Mouse (Mus musculus) right cerebral cortex, postnatal 4 days (tissue): ENCODE measurements around the gene Rasip1.
A peak's percentile ranks its signal among the peaks of the same experiment; 100 is the strongest.

Source experiments
- DNase-seq: peaks from one replicate; pipeline ENCODE4 v3.0.0-alpha.2; 2022

Gene Rasip1

GRCm38 (mm10) chr7:45627261-45627660, at the start of gene Rasip1:
TSS of gene Rasip1 (plus strand) at chr7:45627488.
- DNase-seq, result no peak

- DNase-seq, result no peak
Observed at GRCm38 (mm10) chr7:45585923-45586322, 41.4 kb upstream of the Rasip1 start.

GRCm38 (mm10) chr7:45587631-45588592, 39.4 kb upstream of the Rasip1 start:
- DNase-seq, result no peak

GRCm38 (mm10) chr7:45589173-45589572, 38.1 kb upstream of the Rasip1 start:
- DNase-seq, result peak; percentile 92

GRCm38 (mm10) chr7:45589898-45590297, 37.4 kb upstream of the Rasip1 start:
- DNase-seq, result no peak

GRCm38 (mm10) chr7:45590874-45591273, 36.4 kb upstream of the Rasip1 start:
- DNase-seq, result no peak

- DNase-seq, result no peak
Observed at GRCm38 (mm10) chr7:45591880-45592279, 35.4 kb upstream of the Rasip1 start.

- DNase-seq, result peak; percentile 76
Observed at GRCm38 (mm10) chr7:45593118-45593815, 34.0 kb upstream of the Rasip1 start.

GRCm38 (mm10) chr7:45595176-45595575, 32.1 kb upstream of the Rasip1 start:
- DNase-seq, result no peak

- DNase-seq, result no peak
Observed at GRCm38 (mm10) chr7:45596107-45596506, 31.2 kb upstream of the Rasip1 start.

- DNase-seq, result no peak
Observed at GRCm38 (mm10) chr7:45597013-45597412, 30.3 kb upstream of the Rasip1 start.

- DNase-seq, result no peak
Observed at GRCm38 (mm10) chr7:45597527-45597926, 29.8 kb upstream of the Rasip1 start.

GRCm38 (mm10) chr7:45598960-45599879, 28.1 kb upstream of the Rasip1 start:
- no peak for DNase-seq

- no peak for DNase-seq
Observed at GRCm38 (mm10) chr7:45605704-45606289, 21.5 kb upstream of the Rasip1 start.

- DNase-seq, result no peak
Observed at GRCm38 (mm10) chr7:45609511-45609910, 17.8 kb upstream of the Rasip1 start.

GRCm38 (mm10) chr7:45616277-45616676, 11.0 kb upstream of the Rasip1 start:
- DNase-seq, result no peak

GRCm38 (mm10) chr7:45617042-45617695, 10.1 kb upstream of the Rasip1 start, which contains the start of gene Fut1:
TSS of gene Fut1 (plus strand) at chr7:45617289.
- no peak for DNase-seq

- DNase-seq, result no peak
Observed at GRCm38 (mm10) chr7:45618316-45618715, 9.0 kb upstream of the Rasip1 start.

GRCm38 (mm10) chr7:45619592-45619991, 7.7 kb upstream of the Rasip1 start:
- no peak for DNase-seq

GRCm38 (mm10) chr7:45621443-45621842, 5.8 kb upstream of the Rasip1 start, which contains the start of gene Izumo1:
TSS of gene Izumo1 (plus strand) at chr7:45621811.
- DNase-seq, result no peak

GRCm38 (mm10) chr7:45623507-45623906, 3.8 kb upstream of the Rasip1 start:
- DNase-seq, result no peak

- no peak for DNase-seq
Observed at GRCm38 (mm10) chr7:45624718-45625117, 2.6 kb upstream of the Rasip1 start.
